Mouse (Mus musculus) pancreas, adult 10 weeks (tissue): ENCODE results near the gene Asb16. TPM values are rescaled to one million over a fixed set of nuclear protein-coding genes. Genes with fewer than 3 reads are reported as not detected.

Source experiments
- polyA plus RNA-seq: library from polyadenylated mRNA; stranded (reverse); fragments of 350-450 nt; fragmentation: Illumina TruSeq; extraction: RNeasy Lipid Tissue Mini Kit (QIAGEN cat#74804); gene quantifications from one replicate; pipeline ENCODE4 v1.2.3, GENCODE M21; 2015; ENCODE audit warnings: low read depth, low replicate concordance; ENCODE audit not compliant: insufficient read depth

Gene Asb16
- 1.0 TPM for polyA plus RNA-seq

DNA sequence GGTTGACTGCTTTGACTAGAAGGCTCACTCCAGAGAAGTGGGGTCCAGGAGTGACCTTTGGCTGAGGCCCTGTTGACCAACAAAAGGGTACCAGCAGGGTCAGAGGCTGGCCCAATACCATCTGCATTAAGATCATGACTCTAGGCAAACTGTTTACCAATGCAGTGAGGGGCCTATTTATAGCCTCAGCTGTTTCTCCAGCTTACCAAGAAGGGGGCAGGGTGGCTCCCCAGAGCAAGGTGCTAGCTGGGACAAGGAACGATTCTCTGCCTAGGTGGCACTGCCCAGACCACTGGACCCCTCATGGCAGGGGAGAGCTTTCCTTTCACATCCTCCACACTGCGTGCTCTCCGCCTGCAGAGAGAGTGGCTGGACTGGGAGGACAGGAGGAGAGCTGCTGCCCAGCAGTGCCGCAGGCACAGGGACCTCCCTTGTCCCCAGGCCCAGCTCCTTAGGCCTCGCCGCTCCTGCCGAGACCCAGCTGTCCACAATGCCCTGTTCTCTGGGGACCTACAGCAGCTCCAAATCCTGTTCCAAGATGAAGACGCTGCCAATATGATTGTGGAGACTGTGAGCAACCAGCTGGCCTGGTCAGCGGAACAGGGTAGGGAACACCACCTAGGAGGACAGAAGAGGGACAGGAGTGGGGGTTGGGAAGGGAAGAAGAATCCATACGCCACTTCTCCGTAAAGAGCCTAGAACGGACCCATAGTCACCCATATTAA, at the start of gene Asb16:
Gene Asb16, plus strand, starts transcription at position 224 of the 725 bp plus-strand sequence.

DNA sequence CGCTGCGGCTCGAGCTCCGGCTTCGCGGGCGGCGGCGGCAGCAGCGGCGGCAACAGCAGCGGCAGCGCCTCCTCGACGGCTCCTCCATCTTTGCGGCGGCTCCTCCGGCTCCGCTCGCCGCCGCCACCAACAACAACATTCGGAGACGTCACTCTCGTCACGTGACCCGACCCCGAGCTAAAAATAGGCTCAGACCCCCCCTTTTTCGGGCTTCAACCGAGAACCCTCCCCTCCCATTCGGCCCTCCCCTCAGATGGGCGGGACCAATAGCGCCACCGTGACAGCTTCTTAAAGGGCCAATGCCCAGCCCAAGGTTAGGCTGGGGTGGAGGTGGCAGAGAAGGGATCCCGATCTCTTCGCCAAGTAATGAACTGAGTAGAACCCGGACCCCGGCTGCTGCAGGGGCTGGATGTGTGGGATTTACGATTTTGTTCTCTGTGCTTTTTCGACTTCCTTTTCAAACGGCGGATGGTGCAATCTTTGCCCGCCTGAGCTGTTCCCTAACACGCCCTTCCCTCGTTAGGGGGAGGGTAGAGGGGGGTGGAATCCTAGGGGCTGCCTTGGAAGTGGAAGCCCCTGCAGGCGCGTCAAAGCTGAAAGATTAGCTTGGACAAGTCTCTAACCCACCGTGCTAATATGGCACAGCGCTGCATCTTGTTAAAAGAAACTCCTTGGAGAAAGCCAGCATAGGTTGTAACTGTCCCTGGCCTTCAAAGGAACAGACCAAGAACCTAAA, 38.4 kb upstream of the Asb16 start, which contains the start of gene Hdac5:
Gene Hdac5, minus strand, starts transcription at position 161 of the 736 bp plus-strand sequence.

GRCm38 (mm10) chr11:102248630-102249230, 19.8 kb upstream of the Asb16 start, which contains the start of gene BC030867:
TSS of gene BC030867 (plus strand) at chr11:102248882.

GRCm38 (mm10) chr11:102284501-102285094, 16.1 kb downstream of the Asb16 start, which contains the start of gene Tmub2:
TSS of gene Tmub2 (plus strand) at chr11:102284931.

GRCm38 (mm10) chr11:102296491-102297472, 28.2 kb downstream of the Asb16 start, which contains the start of gene Atxn7l3:
TSS of gene Atxn7l3 (minus strand) at chr11:102296631.

DNA sequence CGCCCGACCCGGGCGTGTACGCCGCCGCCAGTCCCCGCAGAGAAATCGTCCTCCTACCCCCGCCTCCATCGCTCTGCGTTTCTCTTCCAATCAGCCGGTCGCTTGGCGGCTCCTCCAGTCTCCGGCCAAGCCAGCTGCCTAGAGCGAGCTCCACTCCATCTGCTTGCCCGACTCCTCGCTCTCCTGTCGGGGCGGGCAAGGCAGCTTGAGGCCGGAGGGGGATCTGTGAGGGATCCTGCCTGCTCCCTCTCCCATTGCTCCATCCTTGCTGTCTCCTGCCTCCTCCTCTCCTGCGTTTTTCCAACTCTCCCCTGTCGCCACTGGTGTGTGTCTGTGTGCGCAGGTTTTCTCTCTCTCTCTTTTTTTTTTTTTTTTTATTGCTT, 50.9 kb downstream of the Asb16 start, which contains the start of gene Ubtf:
Gene Ubtf, minus strand, starts transcription at position 333 of the 383 bp plus-strand sequence.

Other genes with a start within 250 kb of the Asb16 start
- gene Mpp3, start 240.3 kb upstream of the Asb16 start, polyA plus RNA-seq = 1.8 TPM
- gene Cd300lg, start 227.2 kb upstream of the Asb16 start, polyA plus RNA-seq = 30.6 TPM
- 3.7 TPM for gene Mpp2, start 180.2 kb upstream of the Asb16 start, polyA plus RNA-seq
- gene Ppy, start 167.4 kb upstream of the Asb16 start, polyA plus RNA-seq = 164 TPM
- gene Pyy, start 160.9 kb upstream of the Asb16 start, polyA plus RNA-seq = 196 TPM
- gene Nags, start 123.2 kb upstream of the Asb16 start, polyA plus RNA-seq = 0.54 TPM
- 4.6 TPM for gene Tmem101, start 112.3 kb upstream of the Asb16 start, polyA plus RNA-seq
- gene Lsm12, start 83.4 kb upstream of the Asb16 start, polyA plus RNA-seq = 7.2 TPM
- 15.2 TPM for gene G6pc3, start 79.1 kb upstream of the Asb16 start, polyA plus RNA-seq
- gene Hdac5, start 38.6 kb upstream of the Asb16 start, polyA plus RNA-seq = 28.4 TPM
- not detected for gene BC030867, start 19.9 kb upstream of the Asb16 start, polyA plus RNA-seq
- gene Tmub2, start 16.2 kb downstream of the Asb16 start, polyA plus RNA-seq = 12.1 TPM
- 8.1 TPM for gene Atxn7l3, start 27.9 kb downstream of the Asb16 start, polyA plus RNA-seq
- 18.2 TPM for gene Ubtf, start 51.0 kb downstream of the Asb16 start, polyA plus RNA-seq
- not detected for gene Slc4a1, start 97.5 kb downstream of the Asb16 start, polyA plus RNA-seq
- gene Rundc3a, start 124.7 kb downstream of the Asb16 start, polyA plus RNA-seq = 8.0 TPM
- gene Slc25a39, start 139.2 kb downstream of the Asb16 start, polyA plus RNA-seq = 90.0 TPM
- 64.6 TPM for gene Grn, start 161.6 kb downstream of the Asb16 start, polyA plus RNA-seq
- 0.76 TPM for gene Fam171a2, start 178.9 kb downstream of the Asb16 start, polyA plus RNA-seq
- gene Itga2b, start 201.4 kb downstream of the Asb16 start, polyA plus RNA-seq = 3.5 TPM